In the genomic region with DNA sequence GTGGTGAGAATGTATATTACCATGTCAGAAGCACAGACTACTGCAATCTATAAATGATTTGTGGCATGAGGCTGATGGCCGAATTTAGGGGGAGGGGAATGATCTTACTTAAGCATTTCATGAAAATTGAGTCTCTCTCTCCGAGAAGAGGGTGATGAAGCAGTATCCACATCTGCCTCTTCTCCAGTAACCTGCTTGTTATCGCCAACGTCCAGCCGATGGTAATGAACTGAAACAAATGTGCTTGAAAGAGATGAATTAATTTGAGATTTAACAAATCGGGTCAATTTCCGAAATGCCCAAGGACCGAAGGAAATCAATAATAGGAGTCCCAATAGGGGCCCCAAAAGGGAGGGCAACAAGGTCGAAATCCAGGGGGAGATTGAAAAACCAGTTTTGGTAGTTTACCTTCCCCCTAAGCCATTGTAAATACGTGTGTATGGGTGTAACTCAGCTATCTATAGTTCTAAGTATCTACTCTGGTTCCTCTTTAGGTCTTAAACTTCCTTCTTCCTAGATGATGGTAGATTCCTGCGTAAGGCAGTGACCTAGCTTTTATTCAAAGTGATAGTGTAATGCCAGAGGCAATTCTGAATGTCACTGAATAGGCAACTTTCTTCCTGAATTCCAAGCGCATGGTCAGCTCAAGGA, we compare ENCODE assay signal across 40 mouse cellular contexts. TPM values are rescaled to one million over a fixed set of nuclear protein-coding genes. Genes with fewer than 3 reads are reported as not detected.
"Had no signal": no experiment of that assay in that cellular context is flagged by ENCODE, and none has a peak within 500 bp of the region (broad histone marks: within the 10 kb centered on the region; RNA-seq: fewer than 3 reads in every experiment).

No protein-coding gene starts in this region.

RNA-seq across cellular contexts. Expression of gene Esp3, which starts 31.4 kb away (rescaled TPM):
- total RNA-seq: left cerebral cortex, postnatal 10 days; left cerebral cortex, postnatal 14 days; left cerebral cortex, postnatal 25 days; left cerebral cortex, postnatal 36 days; left cerebral cortex, postnatal 4 days; liver, adult 2 months; megakaryocyte progenitor cell, adult 5-6 weeks; megakaryocyte, adult 5-6 weeks; megakaryocyte-erythroid progenitor cell, adult 5-6 weeks; midbrain, postnatal 0 days; monocyte, adult 5-6 weeks had no signal
- polyA plus RNA-seq: limb, embryonic 10.5 days; limb, embryonic 11.5 days; limb, embryonic 12.5 days; limb, embryonic 13.5 days; limb, embryonic 14.5 days; limb, embryonic 15.5 days; liver, adult 2 months; liver, embryonic 11.5 days; liver, embryonic 12.5 days; liver, embryonic 13.5 days; liver, embryonic 14.5 days; liver, embryonic 15.5 days; liver, embryonic 16.5 days; liver, postnatal 0 days; lung, adult 2 months; lung, embryonic 14.5 days; lung, embryonic 15.5 days; lung, embryonic 16.5 days; lung, postnatal 0 days; macrophage; midbrain, embryonic 10.5 days; midbrain, embryonic 11.5 days; midbrain, embryonic 12.5 days; midbrain, embryonic 13.5 days; midbrain, embryonic 14.5 days; midbrain, embryonic 15.5 days; midbrain, embryonic 16.5 days; midbrain, postnatal 0 days; myocyte; neural tube, embryonic 11.5 days; neural tube, embryonic 12.5 days had no signal
